Mouse (Mus musculus): Measurements from ENCODE around the gene Il1r2.

Il1r2 gene

DNA sequence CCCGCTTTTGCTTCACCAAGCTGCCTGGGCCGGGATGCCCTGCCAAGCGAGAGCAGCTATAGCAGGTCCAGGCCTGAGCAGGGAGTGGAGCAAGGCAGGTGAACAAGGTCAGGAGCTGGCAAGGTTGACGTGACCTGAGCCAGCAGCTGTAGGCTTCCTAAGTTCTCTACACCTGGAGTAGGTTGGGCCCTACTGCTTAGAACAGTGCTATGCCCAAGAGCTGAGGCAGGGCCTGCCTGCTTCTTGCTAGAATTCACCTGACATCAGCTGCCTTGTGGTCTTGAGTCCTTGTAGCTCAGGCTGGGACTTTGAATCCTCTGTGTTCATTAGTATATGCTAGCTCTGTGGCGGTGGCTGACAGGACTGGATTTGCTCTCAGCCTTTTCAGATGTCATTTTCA lies at the start of gene Il1r2:
Il1r2 (plus strand) TSS at position 301 of the 400 bp plus-strand sequence.
- DNase-seq (ENCODE audit: low spot score in 2 of 2): no peak

DNA sequence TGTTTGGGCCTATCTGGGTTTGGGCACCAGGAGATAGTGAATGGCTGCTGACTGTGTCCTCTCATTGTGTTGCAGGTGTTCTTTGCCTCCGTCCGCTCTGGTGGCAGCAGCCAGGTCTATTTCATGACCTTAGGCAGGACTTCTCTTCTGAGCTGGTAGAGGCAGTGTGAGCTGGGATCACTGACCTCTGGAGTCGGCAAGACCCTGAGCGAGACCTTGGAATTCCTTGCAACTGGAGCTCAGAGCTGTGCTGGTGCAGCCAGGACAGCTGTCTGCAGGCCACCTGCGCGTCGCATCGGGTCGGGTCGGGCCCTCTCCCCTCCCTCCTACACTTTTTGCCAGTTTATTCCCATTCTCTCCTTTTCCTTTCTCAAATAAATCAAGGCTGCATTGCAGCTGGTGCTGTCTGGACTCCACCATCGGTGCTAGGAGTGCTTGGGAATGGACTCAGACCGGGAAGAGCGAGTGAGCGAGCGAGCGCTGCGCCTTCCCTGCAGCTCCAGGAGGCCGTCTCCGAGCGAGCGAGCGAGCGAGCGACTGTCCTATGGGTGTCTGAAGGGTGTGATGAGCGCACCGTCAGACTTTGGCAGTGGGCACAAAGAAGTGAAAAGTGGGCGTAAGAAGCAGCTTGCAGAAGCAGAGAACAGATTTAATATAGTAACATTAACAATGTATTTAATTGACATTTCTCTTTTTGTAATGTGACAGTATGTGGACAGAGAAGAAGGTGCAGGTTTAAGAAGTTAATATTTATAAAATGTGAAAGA lies 49.1 kb upstream of the Il1r2 start:
- no peak for DNase-seq (ENCODE audit: low spot score in 2 of 2)

DNA sequence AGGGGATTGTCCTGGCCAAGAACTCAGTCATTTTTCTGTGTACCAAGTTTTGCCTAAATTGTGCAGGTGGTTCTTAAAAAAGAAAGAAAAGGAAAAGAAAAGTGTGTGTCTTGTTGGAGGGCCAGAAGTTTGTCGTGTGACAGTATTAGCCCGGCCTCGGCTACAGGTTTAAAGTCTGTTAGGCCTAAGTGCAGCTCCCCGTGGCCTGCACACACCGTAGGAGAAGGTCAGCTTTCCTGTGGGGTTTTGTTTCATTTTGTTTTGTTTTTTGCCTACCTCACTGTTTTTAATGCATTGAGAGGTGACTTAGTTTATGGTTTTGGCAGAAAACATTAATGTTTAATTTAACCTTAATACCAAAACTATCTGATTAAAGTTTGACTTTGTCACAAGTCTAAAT lies 48.5 kb upstream of the Il1r2 start:
- no peak for DNase-seq (ENCODE audit: low spot score in 2 of 2)

DNA sequence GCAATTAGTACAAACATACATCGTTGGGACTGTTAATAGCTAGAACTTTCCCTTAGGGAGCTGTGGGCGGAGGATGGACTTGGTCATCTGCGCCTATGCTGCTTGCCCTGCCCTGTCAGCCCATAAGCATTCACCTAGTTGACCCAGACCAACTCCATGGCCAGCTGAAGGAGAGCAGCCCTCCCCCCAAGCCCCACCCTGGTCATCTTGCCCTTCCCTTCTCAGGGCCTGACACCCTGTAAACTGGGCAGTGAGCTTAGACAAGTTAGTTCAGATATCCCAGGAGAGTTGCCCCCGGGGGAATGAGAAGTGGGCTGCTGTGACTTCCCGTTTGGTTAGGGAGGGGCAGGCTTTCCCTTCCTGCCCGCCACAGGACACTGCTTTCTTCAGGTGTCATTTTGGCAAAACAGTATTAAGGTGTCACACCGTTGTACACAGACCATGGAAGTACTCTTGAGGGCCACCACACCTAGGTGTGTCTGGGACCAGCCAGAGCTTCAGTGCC lies 46.7 kb upstream of the Il1r2 start:
- peak; percentile 17 to 22 for DNase-seq (ENCODE audit: low spot score in 2 of 2)

DNA sequence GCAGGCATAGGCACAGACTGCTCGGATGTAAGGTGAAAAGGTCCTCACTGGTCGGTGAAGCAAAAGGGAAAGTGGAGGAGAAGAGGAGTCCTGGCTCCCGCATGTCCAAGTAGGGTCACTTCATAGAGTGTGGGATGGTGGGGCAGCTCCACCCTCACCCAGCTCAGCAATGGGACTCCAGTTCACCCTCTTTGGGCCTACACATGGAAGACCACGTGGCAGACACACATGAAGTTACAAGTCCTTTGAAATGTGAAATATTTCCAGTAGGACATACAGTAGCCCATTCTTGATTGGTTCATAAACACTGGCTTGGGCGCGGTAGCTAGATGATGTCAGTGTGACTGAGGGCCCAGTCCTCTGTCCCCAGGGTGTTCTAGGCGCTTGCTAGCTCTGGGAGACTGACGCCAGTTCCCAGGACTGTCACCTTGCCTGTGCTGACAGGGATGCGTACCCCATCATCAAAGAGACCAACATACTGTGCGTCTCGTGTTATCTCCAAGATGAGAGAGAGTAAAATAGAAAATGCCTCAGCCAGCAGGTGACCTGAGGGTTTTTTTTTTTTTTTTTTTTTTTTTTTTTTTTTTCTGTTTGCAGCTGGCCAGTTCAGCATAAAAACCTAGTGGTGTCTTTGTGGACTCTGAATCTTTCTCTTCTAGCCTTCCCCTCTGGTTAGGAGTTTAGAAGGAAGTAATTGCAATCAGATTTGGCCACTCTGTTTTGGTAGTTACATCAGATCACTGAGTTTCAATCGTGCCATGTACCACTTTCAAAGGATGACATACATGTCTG lies 45.5 kb upstream of the Il1r2 start:
- no peak for DNase-seq (ENCODE audit: low spot score in 2 of 2)

DNA sequence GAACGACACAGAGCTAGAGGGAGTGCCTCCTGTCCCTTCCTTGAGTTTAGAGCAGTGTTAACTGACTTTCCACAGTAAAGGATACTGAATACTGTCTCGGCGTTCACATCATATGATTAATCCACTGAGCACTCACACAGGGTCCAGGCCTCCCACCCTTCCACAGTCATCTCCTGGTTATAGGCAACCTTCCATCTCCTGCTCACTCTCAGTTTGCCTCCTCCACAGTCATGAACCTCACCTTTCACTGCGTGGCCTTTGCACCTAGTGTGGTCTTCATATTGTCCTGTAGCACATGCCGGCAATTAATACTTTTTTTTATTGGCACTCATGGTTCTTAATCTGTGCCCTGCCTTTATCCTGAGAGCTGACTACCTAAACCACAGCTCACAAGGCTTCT lies 44.3 kb upstream of the Il1r2 start:
- DNase-seq (ENCODE audit: low spot score in 2 of 2): no peak

DNA sequence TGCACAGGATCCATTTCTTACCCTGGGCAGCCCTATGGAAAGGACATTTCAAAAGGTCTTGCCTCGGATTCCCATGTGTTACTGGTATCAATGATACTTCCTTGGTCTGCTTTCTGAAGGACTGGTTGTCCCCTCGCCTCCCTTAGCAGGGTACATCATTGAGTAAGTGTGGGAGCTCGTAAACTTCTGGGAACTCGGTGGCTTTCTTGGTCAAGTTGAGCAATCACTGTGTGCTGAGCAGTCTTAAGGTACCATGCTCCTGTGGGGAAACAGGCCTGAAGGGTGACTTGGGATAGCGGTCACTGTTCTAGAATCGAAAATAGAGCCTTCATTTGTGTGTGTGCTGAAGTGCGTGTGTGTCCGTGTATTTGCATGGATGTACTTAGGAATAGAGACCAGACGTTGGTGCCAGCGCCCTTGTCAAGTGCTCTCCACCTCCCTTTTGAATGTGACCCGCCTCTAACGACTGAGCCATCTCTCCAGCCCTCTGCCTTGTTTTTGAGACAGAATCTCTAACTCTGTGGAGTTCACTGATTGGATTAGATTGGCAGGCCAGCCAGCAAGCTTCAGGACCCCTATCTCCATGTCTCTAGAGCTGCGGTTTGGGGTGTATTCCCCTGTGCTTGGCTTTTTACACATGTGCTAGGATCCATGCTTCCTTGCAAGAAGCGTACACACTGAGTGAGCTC lies 43.4 kb upstream of the Il1r2 start:
- no peak for DNase-seq (ENCODE audit: low spot score in 2 of 2)

DNA sequence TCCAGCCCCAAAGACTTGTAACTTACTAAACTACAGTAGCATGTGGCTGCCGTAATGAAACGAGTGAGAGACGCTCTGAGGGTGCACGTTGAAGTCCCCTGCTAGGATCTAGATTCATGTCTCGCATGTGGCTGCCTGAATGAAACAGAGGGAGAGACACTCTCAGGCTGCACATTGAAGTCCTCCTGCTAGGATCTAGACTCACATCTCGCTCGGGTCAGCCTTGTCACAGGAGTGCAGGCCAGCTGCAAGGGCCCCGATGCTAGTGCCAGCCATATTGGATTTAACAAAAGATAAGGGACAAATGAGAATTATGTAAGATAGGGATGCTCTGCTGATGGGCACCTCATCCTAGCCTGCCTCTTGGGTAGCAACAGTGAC lies 42.9 kb upstream of the Il1r2 start:
- DNase-seq (ENCODE audit: low spot score in 2 of 2): no peak

DNA sequence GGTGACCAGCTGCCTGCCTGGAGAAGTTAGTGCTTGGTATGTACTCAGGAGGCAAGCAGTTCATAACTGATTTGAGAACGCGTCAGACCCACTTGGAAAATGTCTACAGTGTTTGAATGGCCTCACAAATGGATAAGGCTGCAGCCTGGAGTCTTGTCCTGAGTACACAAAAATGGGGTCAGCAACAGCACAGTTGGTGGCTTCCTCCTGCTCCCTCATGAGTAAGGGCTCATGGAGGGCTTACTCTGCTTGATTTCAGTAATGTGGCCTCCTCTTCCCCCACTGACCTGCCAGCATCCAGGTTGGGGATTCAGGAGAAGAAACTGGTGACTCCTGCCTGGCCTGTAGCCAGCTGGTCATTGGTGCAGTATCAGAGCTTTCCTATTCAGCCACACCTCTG lies 42.3 kb upstream of the Il1r2 start:
- DNase-seq (ENCODE audit: low spot score in 2 of 2): no peak

DNA sequence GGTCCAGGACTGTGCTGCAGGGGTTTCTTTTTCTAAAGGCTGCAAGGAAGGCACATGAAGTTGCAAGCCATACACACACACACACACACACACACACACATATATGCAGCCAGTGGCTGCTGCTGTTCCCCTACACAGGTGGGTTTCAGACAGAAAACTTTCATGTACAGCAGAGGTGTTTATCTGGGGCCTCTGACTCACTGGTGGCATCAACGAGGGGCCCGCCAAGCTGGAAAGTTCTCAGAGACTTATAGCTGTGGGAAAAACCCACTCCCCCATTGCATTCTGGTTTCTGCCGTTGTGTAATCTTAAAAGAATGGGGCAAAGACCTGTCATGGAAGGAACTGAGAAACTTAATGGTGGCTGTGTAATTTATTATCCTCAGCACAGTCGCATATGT lies 40.6 kb upstream of the Il1r2 start:
- DNase-seq (ENCODE audit: low spot score in 2 of 2): no peak

DNA sequence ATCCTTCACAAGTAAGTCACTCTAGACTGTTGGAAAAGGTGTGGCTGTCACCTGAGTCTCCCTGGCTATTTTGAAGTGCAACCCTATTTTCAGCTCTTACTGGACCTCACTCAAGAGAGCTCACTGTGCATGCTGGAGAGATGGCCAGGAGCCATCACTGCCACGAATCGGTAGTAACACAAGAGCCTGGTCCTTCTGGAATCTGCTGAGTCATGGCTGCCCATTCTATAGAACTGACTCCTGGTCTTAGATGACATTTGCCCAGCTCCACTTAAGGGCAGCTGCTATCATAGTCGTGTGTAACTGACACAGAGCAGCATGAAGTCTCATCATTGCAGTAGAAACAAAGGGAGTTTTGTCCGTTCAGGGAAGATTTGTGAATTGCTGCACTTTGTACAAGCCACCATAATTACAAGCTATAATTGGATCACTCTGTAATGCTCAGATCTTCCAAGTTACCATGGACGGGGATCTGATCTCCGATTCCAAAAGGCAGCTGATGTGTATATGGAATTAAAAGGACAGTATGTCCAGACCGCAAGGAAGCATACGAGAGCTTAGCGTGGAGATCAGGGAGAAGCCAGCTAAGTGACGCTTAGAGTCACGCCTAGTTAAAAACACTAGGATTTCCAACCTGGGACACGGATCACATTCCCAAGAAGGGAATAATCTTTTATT lies 40.0 kb upstream of the Il1r2 start:
- no peak for DNase-seq (ENCODE audit: low spot score in 2 of 2)

DNA sequence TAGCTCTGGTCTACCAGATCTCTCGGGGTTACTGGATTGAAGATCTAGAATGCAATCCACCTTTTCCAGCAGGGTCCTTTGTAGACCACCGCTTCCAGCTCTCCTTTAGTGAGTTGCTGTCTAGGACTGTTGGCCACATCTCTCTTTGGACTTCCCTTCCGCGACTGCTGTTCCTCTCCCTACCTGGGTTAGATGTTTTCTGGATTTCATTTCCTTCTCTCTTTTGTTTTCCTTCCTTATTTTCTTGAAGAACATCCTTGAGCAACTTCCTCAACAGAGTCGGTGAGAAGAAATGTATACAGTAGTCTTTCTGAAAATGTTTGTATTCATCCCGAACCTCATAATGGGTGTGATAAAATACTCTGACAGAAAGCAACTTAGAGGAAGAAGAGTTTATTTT lies 36.0 kb upstream of the Il1r2 start:
- no peak for DNase-seq (ENCODE audit: low spot score in 2 of 2)

DNA sequence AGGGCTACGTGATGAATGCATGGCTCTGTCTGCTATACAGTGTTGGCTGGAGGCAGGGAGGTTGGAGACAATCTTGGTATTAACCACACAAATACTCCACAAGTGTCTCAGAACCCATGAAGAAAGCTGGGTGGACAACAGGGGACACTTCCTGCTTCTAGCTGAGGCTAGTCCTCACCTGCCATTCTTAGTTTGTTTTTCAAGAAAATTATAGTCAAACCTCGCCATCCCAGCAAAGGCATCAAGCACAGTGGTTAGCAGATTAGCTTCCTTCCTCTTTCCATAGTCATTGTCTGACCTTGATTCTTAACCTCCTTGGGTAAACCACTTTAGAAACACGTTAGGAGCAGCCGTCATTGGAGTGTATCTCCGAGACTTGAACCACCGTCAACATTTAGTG lies 28.2 kb upstream of the Il1r2 start:
- peak in 1 of 2 experiments; percentile 28 for DNase-seq (ENCODE audit: low spot score in 2 of 2)

DNA sequence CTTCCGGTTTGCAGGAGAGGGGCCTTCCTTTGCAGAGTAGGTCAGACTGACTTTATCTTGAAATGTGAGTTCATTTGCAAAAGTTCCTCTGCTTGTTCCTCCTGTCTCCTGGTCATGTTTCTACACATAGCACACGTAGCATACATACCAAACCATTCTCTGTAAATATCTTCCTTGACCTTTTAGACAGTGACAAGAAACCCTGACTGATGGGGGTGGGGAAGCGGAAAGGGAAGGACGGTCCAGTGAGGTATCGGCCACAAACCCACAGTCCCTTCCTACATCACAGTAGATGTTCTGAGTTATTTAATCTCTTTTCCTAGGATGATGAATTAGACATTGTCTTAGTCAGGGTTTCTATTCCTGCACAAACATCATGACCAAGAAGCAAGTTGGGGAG lies 27.3 kb upstream of the Il1r2 start:
- peak in 1 of 2 experiments; percentile 6 for DNase-seq (ENCODE audit: low spot score in 2 of 2)

DNA sequence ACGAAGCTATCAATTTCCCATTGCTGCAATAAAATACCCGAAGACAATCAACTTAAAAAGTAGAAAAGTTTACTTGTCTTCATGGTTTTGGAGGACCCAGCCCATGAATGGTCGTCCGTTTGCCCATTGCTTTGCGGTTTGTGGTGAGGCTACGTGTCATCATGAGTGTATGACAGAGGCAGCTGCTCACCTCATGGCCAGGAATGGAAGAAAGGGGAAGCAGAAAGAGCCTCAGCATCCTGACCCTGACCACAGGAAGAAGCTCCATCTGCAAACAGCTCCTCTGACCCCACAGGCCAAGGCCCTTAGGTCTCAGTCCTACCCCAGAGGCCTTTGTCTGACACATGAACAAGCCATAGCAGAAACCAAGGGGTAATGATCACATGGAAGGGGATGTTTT lies 22.7 kb upstream of the Il1r2 start:
- peak in 1 of 2 experiments; percentile 26 for DNase-seq (ENCODE audit: low spot score in 2 of 2)

DNA sequence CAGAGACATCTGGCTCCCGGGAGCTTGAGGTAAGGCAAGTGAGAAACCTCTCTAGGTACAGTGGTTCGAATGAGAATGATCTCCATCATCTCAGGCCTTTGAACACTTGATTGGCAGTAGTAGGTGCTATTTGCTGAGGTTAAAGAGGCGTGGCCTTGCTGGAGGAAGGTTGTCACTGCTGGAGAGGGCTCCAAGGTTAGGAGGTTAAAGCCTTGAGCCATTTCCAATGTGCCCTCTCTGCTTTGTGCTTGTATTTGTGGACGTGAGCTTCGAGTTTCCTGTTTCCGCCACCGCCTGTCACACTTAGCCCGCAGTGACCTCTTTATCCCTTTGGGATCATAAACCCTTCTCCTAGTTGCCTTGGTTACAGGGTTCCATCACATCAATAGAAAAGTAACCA lies 21.7 kb upstream of the Il1r2 start:
- no peak for DNase-seq (ENCODE audit: low spot score in 2 of 2)

DNA sequence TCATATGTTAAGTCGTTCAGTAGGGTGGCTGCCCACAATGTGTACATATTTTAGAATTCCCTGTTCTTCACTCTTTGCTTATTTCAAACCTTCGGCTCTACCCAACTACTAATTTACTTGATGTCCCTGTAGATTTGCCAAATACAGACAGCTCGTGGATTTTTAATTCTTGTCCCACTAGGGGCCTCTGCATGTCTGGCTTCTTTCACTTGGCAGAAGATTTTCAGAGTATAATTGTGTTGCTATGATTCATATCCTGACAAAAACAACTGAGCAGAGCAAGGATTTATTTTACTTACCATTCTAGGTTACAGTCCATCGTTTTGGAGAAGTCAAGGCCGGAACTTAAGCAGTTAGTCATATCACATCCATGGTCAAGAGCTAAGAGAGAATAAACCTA lies 20.8 kb upstream of the Il1r2 start:
- DNase-seq (ENCODE audit: low spot score in 2 of 2): no peak

DNA sequence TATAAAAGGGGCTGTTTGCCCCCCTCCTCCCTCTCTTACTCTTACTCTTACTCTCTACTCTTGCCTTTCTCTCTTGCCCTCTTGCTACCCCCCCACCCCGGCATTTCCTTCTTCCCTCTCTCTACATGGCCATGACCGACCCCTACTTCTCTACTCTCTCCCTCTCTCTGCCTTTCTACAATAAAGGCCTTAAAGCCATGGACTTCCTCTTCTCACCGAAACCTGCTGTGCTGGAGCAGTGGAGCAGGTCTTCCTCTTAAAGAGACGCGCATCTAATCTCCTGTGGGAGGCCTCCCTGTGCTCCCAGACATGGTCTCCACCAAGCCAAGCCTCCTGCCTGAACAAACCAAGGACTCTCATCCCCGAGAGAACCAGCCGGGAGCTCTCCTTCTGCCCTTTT lies 18.8 kb upstream of the Il1r2 start:
- peak; percentile 46 to 50 for DNase-seq (ENCODE audit: low spot score in 2 of 2)

DNA sequence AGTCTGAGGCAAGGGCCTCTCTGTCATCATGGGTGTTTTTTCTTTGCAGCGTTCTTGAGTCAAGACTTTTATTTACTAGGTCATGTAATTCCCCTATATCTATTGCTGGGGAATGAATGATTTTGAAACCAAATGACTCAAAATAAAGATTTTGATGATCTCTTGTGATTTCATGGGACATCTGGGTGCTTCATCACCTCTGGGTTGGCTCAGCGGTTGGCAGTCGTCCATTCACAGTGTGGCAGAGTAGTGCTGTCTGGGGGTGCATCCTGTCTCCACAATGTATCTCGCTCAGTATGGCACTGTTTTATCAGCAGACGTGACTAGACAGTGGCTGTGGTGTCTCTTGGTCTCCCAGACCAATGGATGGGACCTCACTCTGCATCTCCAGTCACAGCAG lies 17.9 kb upstream of the Il1r2 start:
- DNase-seq (ENCODE audit: low spot score in 2 of 2): no peak

DNA sequence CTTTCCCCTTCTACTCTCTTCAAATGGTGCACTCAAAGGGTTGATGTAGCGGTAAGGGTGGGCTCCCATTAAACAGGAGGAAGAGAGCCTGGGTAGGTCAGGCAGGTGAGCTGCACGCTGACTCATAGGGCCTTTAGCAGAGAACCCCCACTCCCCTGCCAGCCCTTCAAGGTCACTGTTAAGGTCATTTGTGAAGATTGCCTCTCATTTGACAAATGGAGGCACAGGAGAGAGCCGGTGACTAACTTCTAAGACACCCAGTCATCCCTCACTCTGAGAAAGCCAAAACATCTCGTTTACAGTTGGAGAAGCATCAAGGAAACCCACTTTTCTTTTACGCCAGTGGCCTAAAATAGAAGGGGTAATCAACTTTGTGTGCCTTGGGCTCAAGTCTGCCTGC lies 16.5 kb upstream of the Il1r2 start:
- no peak for DNase-seq (ENCODE audit: low spot score in 2 of 2)

DNA sequence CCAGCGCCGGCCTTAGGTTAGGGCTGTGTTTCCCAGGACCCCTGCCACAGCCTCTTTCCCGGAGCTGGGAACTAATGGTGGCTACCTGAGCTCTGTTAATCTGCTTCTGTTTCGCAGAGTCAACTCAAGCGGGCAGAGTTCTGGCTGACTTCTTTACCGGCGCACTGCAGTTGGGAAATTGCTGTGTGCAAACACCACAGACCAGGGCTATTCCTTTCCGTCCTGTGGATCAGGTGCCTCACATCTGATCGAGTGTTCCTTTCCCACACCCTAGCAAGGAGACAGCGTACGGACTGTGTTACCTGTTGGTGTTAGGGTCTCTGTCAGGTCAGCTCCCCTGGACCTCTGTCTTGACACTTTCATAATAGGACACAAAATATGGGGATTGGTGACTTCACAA lies 15.9 kb upstream of the Il1r2 start:
- no peak for DNase-seq (ENCODE audit: low spot score in 2 of 2)

All from spleen, postnatal 36 days (tissue).